Mouse (Mus musculus) retina, postnatal 7 days (tissue): ENCODE measurements around the gene Lad1.

Experiments
- DNase-seq: peaks from one replicate; pipeline ENCODE4 v3.0.0-alpha.2; 2012; ENCODE audit warnings: low read depth, low spot score

The Lad1 gene

GRCm38 (mm10) chr1:135846632-135847031 is 28.2 kb downstream of the Lad1 start:
- no peak for DNase-seq

- DNase-seq, result peak; percentile 36
These were observed 28.8 kb downstream of the Lad1 start for GRCm38 (mm10) chr1:135847139-135847562.

- DNase-seq, result no peak
These were observed 29.4 kb downstream of the Lad1 start for GRCm38 (mm10) chr1:135847611-135848351.

GRCm38 (mm10) chr1:135850722-135851512 is 32.5 kb downstream of the Lad1 start:
- DNase-seq, result no peak

GRCm38 (mm10) chr1:135852044-135852756 is 33.8 kb downstream of the Lad1 start:
- DNase-seq, result no peak

- DNase-seq, result no peak
These were observed 34.8 kb downstream of the Lad1 start for GRCm38 (mm10) chr1:135853200-135853599.

- no peak for DNase-seq
These were observed 36.4 kb downstream of the Lad1 start for GRCm38 (mm10) chr1:135854591-135855343.

GRCm38 (mm10) chr1:135855344-135855687 is 36.9 kb downstream of the Lad1 start:
- no peak for DNase-seq

- DNase-seq, result no peak
These were observed 37.7 kb downstream of the Lad1 start for GRCm38 (mm10) chr1:135856070-135856469.

GRCm38 (mm10) chr1:135857137-135857775 is 38.9 kb downstream of the Lad1 start:
- no peak for DNase-seq

GRCm38 (mm10) chr1:135858533-135858932 is 40.1 kb downstream of the Lad1 start:
- no peak for DNase-seq

- DNase-seq, result no peak
These were observed 42.7 kb downstream of the Lad1 start for GRCm38 (mm10) chr1:135861091-135861490.

GRCm38 (mm10) chr1:135861980-135862552 is 43.7 kb downstream of the Lad1 start:
- DNase-seq, result no peak

- no peak for DNase-seq
These were observed 44.2 kb downstream of the Lad1 start for GRCm38 (mm10) chr1:135862561-135862960.

GRCm38 (mm10) chr1:135863786-135864335 is 45.5 kb downstream of the Lad1 start:
- DNase-seq, result no peak

- no peak for DNase-seq
These were observed 46.4 kb downstream of the Lad1 start for GRCm38 (mm10) chr1:135864830-135865229.

- peak; percentile 60 for DNase-seq
These were observed 47.3 kb downstream of the Lad1 start for GRCm38 (mm10) chr1:135865518-135866194.

GRCm38 (mm10) chr1:135868570-135868969 is 50.2 kb downstream of the Lad1 start:
- DNase-seq, result no peak

- DNase-seq, result no peak
These were observed 54.6 kb downstream of the Lad1 start for GRCm38 (mm10) chr1:135872991-135873390.

- no peak for DNase-seq
These were observed 58.9 kb downstream of the Lad1 start for GRCm38 (mm10) chr1:135877248-135877647.
